Mouse (Mus musculus) forebrain, embryonic 16.5 days (tissue): Measurements from ENCODE around the gene Fto. TPM values are rescaled to one million over a fixed set of nuclear protein-coding genes. Genes with fewer than 3 reads are reported as not detected.

Experiments used
- ATAC-seq: fragments of 200-750 bp; cut with Nextera tagmentation; 2 replicates; pipeline ENCODE4 v1.8.0; 2017; ENCODE audit warnings: mild to moderate bottlenecking, moderate library complexity
- H3K27ac ChIP-seq: fragments of 300-500 bp; sonication (generic); 2 replicates; pipeline ENCODE4 v1.5.1; 2014; ENCODE audit warnings: low read length, control low read depth
- H3K27me3 ChIP-seq: fragments of 300-500 bp; sonication (generic); replicated peaks from 2 replicates; pipeline ENCODE4 v1.6.1; 2014; ENCODE audit warnings: low read length; ENCODE audit not compliant: control insufficient read depth, insufficient read depth
- H3K36me3 ChIP-seq: fragments of 300-500 bp; sonication (generic); 2 replicates; pipeline ENCODE4 v1.6.1; 2014; ENCODE audit not compliant: control insufficient read depth, insufficient read depth
- H3K4me1 ChIP-seq: fragments of 300-500 bp; sonication (generic); replicated peaks from 2 replicates; pipeline ENCODE4 v1.6.1; 2014; ENCODE audit warnings: low read length; ENCODE audit not compliant: control insufficient read depth, insufficient read depth
- H3K4me2 ChIP-seq: fragments of 300-500 bp; sonication (generic); 2 replicates; pipeline ENCODE4 v1.6.1; 2014; ENCODE audit warnings: mild to moderate bottlenecking, low read length, control low read depth
- H3K4me3 ChIP-seq: fragments of 300-500 bp; sonication (generic); replicated peaks from 2 replicates; pipeline ENCODE4 v1.5.1; 2014; ENCODE audit warnings: mild to moderate bottlenecking, low read length, control low read depth
- H3K9ac ChIP-seq: fragments of 300-500 bp; sonication (generic); replicated peaks from 2 replicates; pipeline ENCODE4 v1.6.1; 2014; ENCODE audit warnings: low read depth, low read length, control low read depth
- H3K9me3 ChIP-seq: fragments of 300-500 bp; sonication (generic); 2 replicates; pipeline ENCODE4 v1.6.1; 2016; ENCODE audit warnings: low read length; ENCODE audit not compliant: control insufficient read depth
- WGBS: fragments of 180-500 bp; shearing (Covaris S2); extraction: QIAGEN DNeasy Blood & Tissue Kit; methylation state at CpG from one replicate; pipeline ENCODE4 v1.1.7; 2014; 5-methylcytosine and 5-hydroxymethylcytosine counted together
- polyA plus RNA-seq: library from polyadenylated mRNA; unstranded; fragments of >200 nt; fragmentation: Nextera tagmentation; extraction: Ambion mirVana; gene quantifications from 2 replicates; pipeline ENCODE4 v1.2.1, GENCODE M21; 2015

Fto gene
- polyA plus RNA-seq, 1 experiment from 2014 or later, result 132 TPM

GRCm38 (mm10) chr8:91395340-91396055 lies 82.2 kb downstream of the Fto start:
- Histone ChIP-seq H3K4me2 (no peak overlapping the region), H3K27me3 (no peaks in the 10 kb centered on the region), H3K36me3 (no peaks in the 10 kb centered on the region), H3K4me3 (no peak overlapping the region), H3K9ac (no peak overlapping the region), H3K4me1 (peaks cover 3% of the 10 kb centered on the region), H3K9me3 (no peaks in the 10 kb centered on the region), H3K27ac (no peak overlapping the region)
- WGBS, result 84% methylated on average over 6 of the region's 6 CpGs
- ATAC-seq, result no peak

GRCm38 (mm10) chr8:91398053-91398452 lies 84.7 kb downstream of the Fto start:
- Histone ChIP-seq H3K9me3 (no peaks in the 10 kb centered on the region), H3K4me1 (no peaks in the 10 kb centered on the region), H3K4me2 (no peak overlapping the region), H3K9ac (no peak overlapping the region), H3K27ac (no peak overlapping the region), H3K36me3 (no peaks in the 10 kb centered on the region), H3K27me3 (no peaks in the 10 kb centered on the region), H3K4me3 (no peak overlapping the region)
- ATAC-seq, result no peak
- 97% methylated on average over 5 of the region's 5 CpGs for WGBS

GRCm38 (mm10) chr8:91402980-91403975 lies 90.0 kb downstream of the Fto start:
- no peaks in the 10 kb centered on the region for H3K9me3 ChIP-seq
- no peaks in the 10 kb centered on the region for H3K4me1 ChIP-seq
- H3K4me2 ChIP-seq, result no peak overlapping the region
- WGBS, result 91% methylated on average over 9 of the region's 9 CpGs
- no peak overlapping the region for H3K4me3 ChIP-seq
- H3K27ac ChIP-seq, result no peak overlapping the region
- H3K27me3 ChIP-seq, result no peaks in the 10 kb centered on the region
- H3K9ac ChIP-seq, result no peak overlapping the region
- no peak for ATAC-seq
- no peaks in the 10 kb centered on the region for H3K36me3 ChIP-seq

GRCm38 (mm10) chr8:91404311-91404710 lies 91.0 kb downstream of the Fto start:
- no peak for ATAC-seq
- no peaks in the 10 kb centered on the region for H3K4me1 ChIP-seq
- H3K9me3 ChIP-seq, result no peaks in the 10 kb centered on the region
- no peak overlapping the region for H3K9ac ChIP-seq
- 93% methylated on average over 7 of the region's 7 CpGs for WGBS
- H3K4me3 ChIP-seq, result no peak overlapping the region
- no peaks in the 10 kb centered on the region for H3K36me3 ChIP-seq
- H3K27ac ChIP-seq, result no peak overlapping the region
- H3K27me3 ChIP-seq, result no peaks in the 10 kb centered on the region
- no peak overlapping the region for H3K4me2 ChIP-seq

GRCm38 (mm10) chr8:91405099-91405498 lies 91.8 kb downstream of the Fto start:
- no peaks in the 10 kb centered on the region for H3K4me1 ChIP-seq
- H3K27me3 ChIP-seq, result no peaks in the 10 kb centered on the region
- no peak overlapping the region for H3K4me2 ChIP-seq
- no peak overlapping the region for H3K9ac ChIP-seq
- ATAC-seq, result no peak
- no peak overlapping the region for H3K4me3 ChIP-seq
- 97% methylated on average over 7 of the region's 7 CpGs for WGBS
- no peak overlapping the region for H3K27ac ChIP-seq
- peaks cover 3% of the 10 kb centered on the region; the same call in 1 of the 2 replicates for H3K36me3 ChIP-seq
- H3K9me3 ChIP-seq, result no peaks in the 10 kb centered on the region

- Histone ChIP-seq H3K9ac (no peak overlapping the region), H3K36me3 (peaks cover 3% of the 10 kb centered on the region; the same call in 1 of the 2 replicates), H3K27ac (no peak overlapping the region), H3K27me3 (no peaks in the 10 kb centered on the region), H3K4me2 (no peak overlapping the region), H3K9me3 (no peaks in the 10 kb centered on the region), H3K4me1 (no peaks in the 10 kb centered on the region), H3K4me3 (no peak overlapping the region)
- WGBS, result 91% methylated on average over 14 of the region's 14 CpGs
- no peak for ATAC-seq
Measured at GRCm38 (mm10) chr8:91406624-91407290, 93.4 kb downstream of the Fto start.

GRCm38 (mm10) chr8:91407880-91408279 lies 94.6 kb downstream of the Fto start:
- H3K4me2 ChIP-seq, result no peak overlapping the region
- no peak for ATAC-seq

GRCm38 (mm10) chr8:91410007-91410406 lies 96.7 kb downstream of the Fto start:
- no peaks in the 10 kb centered on the region for H3K27me3 ChIP-seq
- no peak for ATAC-seq
- 90% methylated on average over 12 of the region's 12 CpGs for WGBS
- H3K4me3 ChIP-seq, result no peak overlapping the region
- no peak overlapping the region for H3K4me2 ChIP-seq
- peaks cover 3% of the 10 kb centered on the region; the same call in 1 of the 2 replicates for H3K36me3 ChIP-seq
- H3K27ac ChIP-seq, result no peak overlapping the region
- no peaks in the 10 kb centered on the region for H3K4me1 ChIP-seq
- no peak overlapping the region for H3K9ac ChIP-seq
- no peaks in the 10 kb centered on the region for H3K9me3 ChIP-seq

More at GRCm38 (mm10) chr8:91407880-91408279, 94.6 kb downstream of the Fto start:
- Histone ChIP-seq H3K4me3 (no peak overlapping the region), H3K9ac (no peak overlapping the region), H3K36me3 (peaks cover 3% of the 10 kb centered on the region; the same call in 1 of the 2 replicates), H3K27me3 (no peaks in the 10 kb centered on the region), H3K27ac (no peak overlapping the region), H3K4me1 (no peaks in the 10 kb centered on the region), H3K9me3 (no peaks in the 10 kb centered on the region)
- 84% methylated on average over 4 of the region's 4 CpGs for WGBS
